Comparison of ENCODE assay signal across 28 mouse cellular contexts in the genomic region with DNA sequence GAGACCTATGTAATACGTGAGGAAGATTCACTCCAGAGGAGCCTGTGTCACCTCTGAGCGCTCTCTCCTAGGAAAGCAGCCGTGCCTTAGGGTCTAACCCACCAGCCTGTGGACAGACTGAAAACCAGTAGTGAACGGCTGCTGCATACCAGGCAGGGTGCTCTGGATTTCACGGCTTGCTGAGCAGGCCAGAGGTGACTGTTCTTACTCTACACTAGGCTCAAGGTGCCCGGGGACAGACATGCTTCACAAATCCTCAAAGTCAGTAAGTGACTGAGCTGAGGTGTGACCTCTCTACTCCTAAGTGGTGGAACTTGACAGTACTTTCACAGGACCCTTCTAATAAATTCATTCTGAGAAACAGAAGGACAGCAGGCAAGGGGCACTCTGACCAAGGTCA. TPM values are rescaled to one million over a fixed set of nuclear protein-coding genes. Genes with fewer than 3 reads are reported as not detected.
DNase-seq lines count a peak whose midpoint lies in the region; ATAC-seq and TF ChIP-seq lines count a peak whose summit lies in the region.
"Had no signal": no experiment of that assay in that cellular context is flagged by ENCODE, and none has a peak within 500 bp of the region (broad histone marks: within the 10 kb centered on the region; RNA-seq: fewer than 3 reads in every experiment).

No protein-coding gene starts in this region.

- no peak overlapping the region for H3K4me2 ChIP-seq in kidney, embryonic 16.5 days (replicated peaks; ENCODE audit: low read depth, low read length)
- H3K4me2 ChIP-seq: embryonic facial prominence, embryonic 12.5 days; embryonic facial prominence, embryonic 15.5 days; heart, embryonic 12.5 days; heart, embryonic 15.5 days; hindbrain, embryonic 13.5 days had no signal

- TF ChIP-seq POLR2A in lung, adult 2 months (IDR thresholded peaks at IDR 0.05; ENCODE audit: borderline replicate concordance, extremely low read depth, low read depth, low read length) = no peak

- no peak overlapping the region for H3K27ac ChIP-seq in kidney, embryonic 16.5 days (ENCODE audit: low read length)
- H3K27ac ChIP-seq: embryonic facial prominence, embryonic 12.5 days; embryonic facial prominence, embryonic 15.5 days; gastrocnemius, adult 2 months; heart, embryonic 15.5 days; hindbrain, embryonic 10.5 days; hindbrain, embryonic 13.5 days had no signal

- peak; percentile 23 for DNase-seq in kidney, adult 18-20 months
- peak; percentile 28 to 34 for DNase-seq in kidney, adult 8-10 months
- DNase-seq in kidney, postnatal 14 days = peak; percentile 41
- peak; percentile 13 to 35 for DNase-seq in kidney, postnatal 4 days
- no peak for DNase-seq in lung, adult 2 months
- DNase-seq: adrenal gland, adult 2 months; adrenal gland, postnatal 14 days; B cell, adult 2 months; cerebellum, adult 11 months; cerebellum, adult 2 months; cerebellum, adult 9-11 months; cerebellum, postnatal 25 days; forebrain, postnatal 0 days; gastrocnemius, adult 2 months; gastrocnemius, postnatal 14 days; heart, adult 18-20 months; heart, postnatal 10 days; heart, postnatal 36 days had no signal

- 49% methylated on average over 6 of the region's 6 CpGs for WGBS in kidney, embryonic 16.5 days
- WGBS in lung, adult 2 months = 78% methylated on average over 6 of the region's 6 CpGs

- no peaks in the 10 kb centered on the region for H3K9me3 ChIP-seq in kidney, embryonic 16.5 days (ENCODE audit: low read length)
- H3K9me3 ChIP-seq: embryonic facial prominence, embryonic 12.5 days; embryonic facial prominence, embryonic 15.5 days; G1E; heart, embryonic 12.5 days; heart, embryonic 15.5 days; hindbrain, embryonic 10.5 days; hindbrain, embryonic 13.5 days had no signal

- no peak overlapping the region for H3K4me3 ChIP-seq in kidney, embryonic 16.5 days (ENCODE audit: low read length)
- H3K4me3 ChIP-seq in lung, adult 2 months (replicated peaks; ENCODE audit: extremely low read depth, low read depth, low read length) = no peak overlapping the region
- H3K4me3 ChIP-seq: embryonic facial prominence, embryonic 12.5 days; embryonic facial prominence, embryonic 15.5 days; gastrocnemius, adult 2 months; heart, embryonic 12.5 days; heart, embryonic 15.5 days; hindbrain, embryonic 10.5 days; hindbrain, embryonic 13.5 days had no signal

- no peaks in the 10 kb centered on the region for H3K36me3 ChIP-seq in kidney, embryonic 16.5 days (ENCODE audit: insufficient read depth, low read length)
- H3K36me3 ChIP-seq: embryonic facial prominence, embryonic 12.5 days; embryonic facial prominence, embryonic 15.5 days; G1E; heart, embryonic 15.5 days; hindbrain, embryonic 10.5 days had no signal

- H3K4me1 ChIP-seq in kidney, embryonic 16.5 days (ENCODE audit: insufficient read depth, low read length) = 0 out of 2 replicates have a peak, but pooled peaks cover 3% of the 10 kb centered on the region
- peaks cover 3% of the 10 kb centered on the region; the same call in 1 of the 2 replicates for H3K4me1 ChIP-seq in lung, adult 2 months (ENCODE audit: control insufficient read depth, insufficient read depth, low read length)
- H3K4me1 ChIP-seq: embryonic facial prominence, embryonic 12.5 days; embryonic facial prominence, embryonic 15.5 days; heart, embryonic 15.5 days; hindbrain, embryonic 10.5 days; hindbrain, embryonic 13.5 days had no signal

- H3K9ac ChIP-seq in kidney, embryonic 16.5 days (replicated peaks; ENCODE audit: low read length) = no peak overlapping the region
- H3K9ac ChIP-seq: embryonic facial prominence, embryonic 12.5 days; embryonic facial prominence, embryonic 15.5 days; forebrain, postnatal 0 days; heart, embryonic 12.5 days; heart, embryonic 15.5 days had no signal

- ATAC-seq in kidney, embryonic 16.5 days (ENCODE audit: low FRiP score, low TSS enrichment) = no peak; the same call in 1 of the 2 replicates
- ATAC-seq in granulocyte monocyte progenitor cell, adult 5-6 weeks (replicated peaks; ENCODE audit: poor library complexity, severe bottlenecking) = no peak
- ATAC-seq: forebrain, embryonic 14.5 days; forebrain, postnatal 0 days had no signal

- no peaks in the 10 kb centered on the region for H3K27me3 ChIP-seq in kidney, embryonic 16.5 days (ENCODE audit: insufficient read depth, low read length)
- H3K27me3 ChIP-seq: embryonic facial prominence, embryonic 12.5 days; embryonic facial prominence, embryonic 15.5 days; heart, embryonic 12.5 days; heart, embryonic 15.5 days had no signal

- no peak for TF ChIP-seq CTCF in lung, adult 2 months (IDR thresholded peaks at IDR 0.05; ENCODE audit: insufficient read depth, low read length)

RNA-seq across cellular contexts. Expression of a gene that starts 41.0 kb away (rescaled TPM):
- polyA plus RNA-seq in kidney, embryonic 16.5 days (2015; fragmentation: Nextera tagmentation; extraction: Ambion mirVana) = 36.9 and 39.2 TPM in 2 replicates
- 48.4 and 65.1 TPM in 2 replicates for polyA plus RNA-seq in lung, adult 2 months (2012; rRNA removed)
- total RNA-seq in granulocyte monocyte progenitor cell, adult 5-6 weeks (2014; fragmentation: Nextera tagmentation) = 4.0 and 4.8 TPM in 2 replicates
- total RNA-seq in granulocyte monocyte progenitor cell, adult 5-6 weeks (2017) = 3.7 and 5.8 TPM in 2 replicates
